Mouse (Mus musculus): ENCODE results near the gene Unc80.

Unc80 gene

GRCm38 (mm10) chr1:66467821-66468703 is at the start of gene Unc80:
Gene Unc80, plus strand, starts transcription at chr1:66468367.
- no peak for DNase-seq (ENCODE audit: low spot score)

- DNase-seq (ENCODE audit: low spot score): no peak
These were observed 42.1 kb upstream of the Unc80 start for GRCm38 (mm10) chr1:66426073-66426472.

GRCm38 (mm10) chr1:66430962-66431361 is 37.2 kb upstream of the Unc80 start:
- DNase-seq (ENCODE audit: low spot score): no peak

- DNase-seq (ENCODE audit: low spot score): no peak
These were observed 36.7 kb upstream of the Unc80 start for GRCm38 (mm10) chr1:66431472-66431871.

GRCm38 (mm10) chr1:66438069-66438468 is 30.1 kb upstream of the Unc80 start:
- DNase-seq (ENCODE audit: low spot score): no peak

GRCm38 (mm10) chr1:66442922-66443321 is 25.2 kb upstream of the Unc80 start:
- DNase-seq (ENCODE audit: low spot score): no peak

GRCm38 (mm10) chr1:66449471-66449870 is 18.7 kb upstream of the Unc80 start:
- DNase-seq (ENCODE audit: low spot score): no peak

GRCm38 (mm10) chr1:66456580-66456979 is 11.6 kb upstream of the Unc80 start:
- no peak for DNase-seq (ENCODE audit: low spot score)

- no peak for DNase-seq (ENCODE audit: low spot score)
These were observed 10.4 kb upstream of the Unc80 start for GRCm38 (mm10) chr1:66457747-66458146.

GRCm38 (mm10) chr1:66459394-66459793 is 8.8 kb upstream of the Unc80 start:
- no peak for DNase-seq (ENCODE audit: low spot score)

GRCm38 (mm10) chr1:66460850-66461249 is 7.3 kb upstream of the Unc80 start:
- DNase-seq (ENCODE audit: low spot score): no peak

- DNase-seq (ENCODE audit: low spot score): no peak
These were observed 495 bp downstream of the Unc80 start for GRCm38 (mm10) chr1:66468704-66469020.

- DNase-seq (ENCODE audit: low spot score): no peak
These were observed 14.6 kb downstream of the Unc80 start for GRCm38 (mm10) chr1:66482751-66483150.

- DNase-seq (ENCODE audit: low spot score): no peak
These were observed 24.9 kb downstream of the Unc80 start for GRCm38 (mm10) chr1:66493064-66493463.

- DNase-seq (ENCODE audit: low spot score): no peak
These were observed 27.3 kb downstream of the Unc80 start for GRCm38 (mm10) chr1:66495310-66496012.

GRCm38 (mm10) chr1:66550812-66551211 is 82.6 kb downstream of the Unc80 start:
- DNase-seq (ENCODE audit: low spot score): no peak

- DNase-seq (ENCODE audit: low spot score): no peak
These were observed 84.3 kb downstream of the Unc80 start for GRCm38 (mm10) chr1:66552396-66552966.

- no peak for DNase-seq (ENCODE audit: low spot score)
These were observed 93.6 kb downstream of the Unc80 start for GRCm38 (mm10) chr1:66561636-66562270.

GRCm38 (mm10) chr1:66562332-66562731 is 94.2 kb downstream of the Unc80 start:
- DNase-seq (ENCODE audit: low spot score): no peak

GRCm38 (mm10) chr1:66569736-66570135 is 101.6 kb downstream of the Unc80 start:
- DNase-seq (ENCODE audit: low spot score): no peak

- DNase-seq (ENCODE audit: low spot score): no peak
These were observed 129.1 kb downstream of the Unc80 start for GRCm38 (mm10) chr1:66597163-66597788.

- DNase-seq (ENCODE audit: low spot score): no peak
These were observed 140.1 kb downstream of the Unc80 start for GRCm38 (mm10) chr1:66608304-66608703.
